Mouse (Mus musculus): ENCODE results near the gene Sp100.

The Sp100 gene

DNA sequence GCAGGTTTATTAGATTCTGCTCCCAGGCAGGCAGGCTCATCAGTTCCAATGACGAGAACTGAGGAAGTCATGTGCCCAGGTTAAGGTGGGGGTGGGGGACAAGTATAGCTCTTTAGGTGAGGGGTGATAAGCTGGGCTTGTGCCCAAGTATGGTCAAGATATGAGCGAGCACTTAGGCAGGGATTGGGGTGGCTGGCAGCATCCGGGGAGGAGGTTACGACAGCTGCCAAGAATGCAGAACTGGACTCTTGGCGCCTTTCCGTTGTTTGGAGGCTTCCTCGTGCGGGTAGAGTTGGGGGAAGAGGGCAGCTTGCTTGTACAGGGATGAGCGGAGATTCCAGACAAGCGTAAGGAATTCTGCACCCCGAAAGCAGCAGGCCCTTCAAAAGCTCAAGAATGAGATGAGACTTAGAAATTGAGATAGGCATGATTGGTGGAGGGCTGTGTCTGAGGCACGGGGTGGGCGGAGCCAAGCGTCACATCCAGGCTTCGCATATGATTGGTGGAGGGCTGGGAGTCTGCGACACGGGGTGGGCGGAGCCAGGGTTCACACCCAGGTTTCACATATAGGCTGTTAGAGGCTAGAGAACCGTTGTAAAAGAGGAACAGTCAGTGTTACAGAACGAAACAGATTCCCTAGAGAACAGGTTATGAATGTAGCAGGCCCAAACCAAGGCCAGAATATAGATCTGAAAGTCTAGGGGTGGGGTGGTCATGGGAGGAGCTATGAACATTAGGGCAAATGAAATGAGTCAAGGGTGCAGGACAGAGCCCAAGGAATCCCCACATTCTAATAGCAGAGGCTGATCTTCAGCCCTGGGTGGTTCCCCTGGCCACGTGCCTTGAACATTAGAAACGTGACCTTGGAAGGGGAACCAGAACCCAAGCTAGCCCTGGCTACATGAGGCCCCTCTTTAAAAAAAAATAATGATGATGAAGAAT, 53.7 kb downstream of the Sp100 start:
- 33% methylated on average over 22 of the region's 22 CpGs for WGBS

DNA sequence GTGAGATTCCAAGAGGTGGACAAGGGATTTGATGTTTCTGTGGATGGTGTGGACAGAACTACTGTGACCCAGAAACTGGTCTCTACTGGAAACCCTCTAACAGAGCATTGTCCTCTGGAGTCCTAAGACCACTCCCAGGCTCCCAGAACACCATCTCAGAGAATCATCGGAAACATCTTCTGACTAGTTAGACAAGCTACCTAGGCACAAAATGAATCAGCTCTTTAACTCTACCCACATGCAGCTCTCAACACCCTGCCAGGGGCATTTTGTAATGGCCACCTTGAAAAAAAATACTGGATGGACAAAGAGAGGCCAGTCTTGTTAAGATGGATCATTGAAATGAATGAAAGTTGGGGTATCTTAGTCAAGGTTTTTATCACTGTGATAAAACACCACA, 55.8 kb downstream of the Sp100 start:
- WGBS: 93% methylated on average over 1 of the region's 1 CpGs

DNA sequence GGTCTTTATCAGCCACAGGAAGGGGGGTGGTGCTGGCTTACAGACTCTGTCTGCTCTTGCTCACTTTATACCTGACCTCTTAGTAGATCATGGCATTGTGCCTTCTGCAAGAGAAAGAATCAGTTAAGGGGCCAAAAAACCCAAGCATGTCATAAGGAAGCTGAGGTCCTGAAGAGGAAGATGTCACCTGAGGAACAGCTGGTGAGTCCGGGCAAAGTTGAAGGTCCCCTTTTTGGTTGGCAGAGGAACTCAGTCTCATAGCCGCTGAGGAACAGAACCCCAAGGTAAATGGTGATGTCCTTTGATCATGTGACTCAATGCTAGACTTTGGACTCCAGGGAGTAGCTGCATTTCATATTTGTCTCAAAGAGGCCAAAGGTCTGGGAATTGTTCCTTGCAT, 57.0 kb downstream of the Sp100 start:
- WGBS: 89% methylated on average over 2 of the region's 2 CpGs

DNA sequence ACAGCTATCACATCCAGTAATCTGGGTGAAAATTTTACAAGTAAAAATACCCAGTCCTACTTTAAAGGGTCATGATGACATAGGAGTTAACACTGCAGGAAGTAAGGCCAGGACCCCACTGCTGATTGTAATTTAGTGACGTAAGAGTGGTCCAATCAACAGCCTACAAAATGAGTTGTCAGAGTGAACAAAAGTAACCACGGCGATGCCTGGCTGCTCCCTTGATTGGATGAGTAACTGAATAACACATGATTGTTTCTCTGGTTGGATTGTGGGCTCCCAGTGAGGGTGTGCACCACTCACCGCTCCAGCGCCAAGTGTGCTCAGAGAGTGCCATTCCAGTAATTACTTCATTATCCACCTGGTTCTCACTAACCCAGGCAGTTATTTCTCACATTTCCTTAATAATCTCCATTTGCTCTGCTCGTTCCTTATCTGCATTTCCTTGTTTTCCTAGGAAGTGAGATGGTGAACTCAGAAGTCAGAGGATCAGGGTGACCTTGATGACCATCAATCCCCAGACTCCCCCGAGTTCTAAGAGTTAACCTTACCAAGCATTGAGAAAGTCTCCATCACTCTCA, 66.7 kb downstream of the Sp100 start:
- 50% methylated on average over 7 of the region's 7 CpGs for WGBS

DNA sequence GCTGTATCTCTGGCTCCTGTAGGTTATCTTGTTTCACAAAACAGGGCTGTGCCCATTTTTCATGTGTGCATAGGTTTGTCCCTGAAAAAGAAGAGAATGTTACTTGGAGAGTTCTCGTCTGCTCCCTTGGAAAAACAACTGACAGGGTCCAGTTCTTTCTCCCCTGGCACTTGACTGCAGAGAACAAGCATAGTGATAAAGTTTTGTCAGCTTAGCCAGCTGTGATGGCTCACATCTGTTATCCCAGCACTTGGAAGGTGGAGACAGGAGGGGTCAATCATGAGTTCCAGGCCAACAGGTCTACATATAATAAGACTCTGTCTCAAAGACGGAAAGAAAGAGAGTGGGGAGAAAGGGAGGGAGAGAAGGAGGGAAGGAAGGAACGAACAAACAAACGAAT, 69.3 kb downstream of the Sp100 start:
- WGBS: 86% methylated on average over 4 of the region's 4 CpGs

DNA sequence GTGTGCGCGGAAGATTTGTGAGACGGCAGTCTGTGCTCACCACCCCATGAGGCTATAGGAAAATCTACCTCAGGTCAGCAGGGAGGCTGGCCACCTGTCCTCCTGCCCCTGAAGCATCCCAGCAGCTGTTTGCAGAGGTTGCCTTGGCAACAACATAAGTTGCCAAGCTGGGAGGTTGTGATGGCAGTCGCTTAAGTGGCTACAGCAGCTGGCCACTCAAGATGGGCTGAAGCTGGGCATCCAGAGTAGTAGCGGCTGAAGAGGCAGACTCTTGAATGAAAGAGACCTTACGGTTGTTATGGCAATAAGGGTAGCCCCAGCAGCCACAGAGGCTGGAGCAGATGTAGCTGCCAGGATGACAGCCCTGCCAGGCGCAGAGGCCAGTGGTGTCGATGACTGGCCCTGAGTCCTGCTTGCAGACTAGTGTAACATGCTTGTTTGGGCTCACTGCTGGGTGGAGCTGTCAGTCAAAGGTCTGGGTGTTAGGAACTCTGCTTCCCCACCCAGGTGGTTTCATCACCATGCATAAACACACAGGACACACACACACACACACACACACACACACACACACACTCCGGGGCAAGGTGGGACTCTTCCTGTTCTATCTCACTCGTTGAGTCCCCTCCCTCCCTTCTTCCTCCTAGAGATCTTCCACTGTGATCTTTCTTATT, 70.6 kb downstream of the Sp100 start:
- 75% methylated on average over 10 of the region's 10 CpGs for WGBS

DNA sequence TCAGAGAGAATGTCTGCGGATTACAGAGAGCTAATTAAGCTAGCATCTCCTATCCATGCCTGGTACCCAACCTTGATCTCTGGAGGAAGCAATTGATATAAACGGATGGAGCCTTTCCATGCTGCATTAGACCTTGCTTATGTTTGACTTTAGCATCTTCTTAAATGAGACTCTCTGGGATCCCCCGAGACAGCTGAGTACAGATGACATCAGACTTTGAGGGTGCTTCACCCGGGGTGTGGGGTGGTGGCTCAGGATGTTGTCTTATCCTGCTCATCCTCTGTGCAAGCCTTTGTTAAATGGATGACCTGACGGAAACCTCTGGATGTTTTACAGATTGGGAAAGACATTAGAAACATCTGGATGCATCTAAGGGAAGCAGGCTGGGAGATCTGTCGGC, 80.7 kb downstream of the Sp100 start:
- 85% methylated on average over 6 of the region's 6 CpGs for WGBS

DNA sequence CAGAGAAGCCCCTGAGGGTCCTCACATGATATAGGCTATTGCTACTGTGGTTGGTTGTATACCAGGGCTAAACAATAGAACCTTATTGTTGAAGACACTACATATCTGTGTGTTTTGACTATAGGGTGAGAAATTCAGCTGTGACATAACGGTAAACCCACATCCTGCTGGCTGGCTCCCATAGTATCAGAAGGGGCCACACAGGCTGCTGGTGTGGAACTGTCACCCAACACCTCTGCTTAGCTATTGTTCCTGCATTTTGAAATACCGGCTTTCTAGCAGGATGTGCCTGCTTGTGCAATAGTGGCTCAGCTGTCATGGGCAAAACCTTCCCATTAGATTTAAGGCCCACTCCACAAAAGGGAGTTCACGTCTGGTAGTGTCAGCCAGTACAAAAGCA, 82.8 kb downstream of the Sp100 start:
- 86% methylated on average over 3 of the region's 3 CpGs for WGBS

DNA sequence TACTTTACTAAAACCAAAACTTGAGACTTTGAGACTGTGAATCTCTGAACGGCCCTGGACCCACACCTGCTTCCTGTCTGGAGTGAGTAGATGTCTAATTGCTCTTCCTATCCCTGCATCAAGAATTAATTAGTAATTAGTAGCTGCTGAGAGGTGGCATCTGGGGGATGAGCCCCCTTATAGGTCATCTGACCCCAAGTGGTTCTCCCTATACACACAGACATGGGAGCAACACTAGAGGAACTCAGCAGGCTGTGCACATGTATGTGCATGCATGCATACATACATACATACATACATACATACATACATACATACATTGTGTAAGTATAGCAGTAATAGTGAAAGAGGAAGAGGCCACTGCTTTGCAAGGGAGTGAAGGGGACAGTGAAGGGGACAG, 84.7 kb downstream of the Sp100 start:
- WGBS: 73% methylated on average over 1 of the region's 1 CpGs

DNA sequence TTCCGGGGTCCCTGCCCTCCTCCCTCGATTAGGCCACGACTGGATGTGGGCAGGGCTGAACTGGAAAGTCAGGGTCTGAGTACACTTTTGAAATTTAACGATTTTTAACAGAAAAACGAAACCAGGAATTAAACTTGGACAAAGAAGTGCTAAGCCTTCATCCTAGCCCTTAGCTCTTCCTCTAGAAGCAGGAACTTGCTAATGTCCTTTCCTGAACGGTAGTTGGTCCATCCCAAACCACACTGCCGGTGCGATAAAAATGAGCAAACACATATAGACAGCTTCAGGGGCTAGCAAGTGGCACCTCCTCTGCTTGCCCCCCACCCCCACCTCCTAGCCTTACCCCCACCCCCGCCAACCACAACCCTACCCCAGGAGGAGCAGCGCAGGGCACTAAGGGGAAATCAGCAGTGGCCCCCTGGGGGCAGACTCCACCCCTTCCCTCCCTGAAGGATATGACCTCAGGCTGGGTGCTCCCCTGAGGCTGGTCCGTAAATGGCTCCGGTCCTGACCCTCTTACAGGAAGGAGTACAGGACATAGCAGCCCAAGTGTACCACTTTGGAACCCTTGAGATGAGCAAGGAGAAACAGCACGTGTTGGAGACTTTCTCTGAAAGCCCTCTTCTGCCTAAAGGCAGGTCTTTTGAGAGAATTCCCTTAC, 85.8 kb downstream of the Sp100 start:
- 67% methylated on average over 13 of the region's 13 CpGs for WGBS

DNA sequence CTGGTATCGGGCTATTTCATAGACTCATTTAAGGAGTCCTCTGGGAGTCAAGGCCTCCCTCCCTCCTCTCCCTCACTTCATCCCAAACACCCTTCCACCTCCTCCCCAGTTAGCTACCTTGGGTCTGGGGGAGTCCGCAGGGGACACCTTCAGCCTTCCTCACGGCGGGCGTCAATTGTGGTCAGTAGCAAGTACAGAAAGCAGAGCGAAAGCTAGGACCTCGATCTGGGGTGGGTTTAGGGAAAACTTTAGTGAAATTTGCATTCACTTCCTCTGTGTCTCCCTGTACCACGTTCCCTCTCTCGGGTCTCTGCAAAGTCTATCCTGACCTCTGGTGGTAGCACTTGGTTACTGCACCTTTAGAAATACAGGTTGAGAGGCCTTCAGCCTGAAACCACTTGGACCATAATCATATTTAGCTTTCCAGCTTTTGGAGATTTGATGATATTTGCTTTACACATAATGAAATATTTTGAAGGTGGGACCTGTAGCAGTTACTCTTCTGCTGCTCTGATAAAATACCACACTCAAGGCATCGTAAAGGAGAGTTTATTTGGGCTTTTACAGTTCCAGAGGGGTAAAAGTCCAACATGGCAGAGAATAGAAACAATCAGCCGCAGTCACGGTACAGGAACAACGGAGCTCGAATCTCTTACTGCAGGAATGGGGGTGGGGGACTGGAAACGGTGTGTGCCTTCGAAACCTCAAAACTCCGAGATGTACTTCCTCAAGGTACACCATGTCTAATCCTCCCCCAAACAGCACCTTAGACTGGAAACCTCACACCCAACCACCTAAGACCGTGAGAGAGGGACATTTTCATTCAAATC, 86.8 kb downstream of the Sp100 start:
- WGBS: 38% methylated on average over 18 of the region's 18 CpGs

DNA sequence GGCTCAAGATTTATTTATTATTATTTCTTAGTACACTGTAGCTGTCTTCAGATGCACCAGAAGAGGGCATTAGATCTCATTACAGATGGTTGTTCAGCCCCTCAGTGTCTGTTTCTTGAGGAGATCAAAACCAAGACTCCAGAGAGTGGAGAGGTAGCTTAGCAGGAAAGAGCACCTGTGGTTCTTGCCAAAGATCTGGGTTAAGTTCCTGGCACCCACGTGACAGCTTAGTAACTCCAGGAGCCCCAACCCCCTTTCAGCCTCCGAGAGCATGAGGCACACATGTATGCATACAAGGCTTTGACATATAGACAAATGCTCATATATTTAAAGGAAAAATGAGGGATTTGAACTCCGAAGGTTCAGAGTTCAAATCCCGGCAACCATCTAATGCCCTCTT, 89.2 kb downstream of the Sp100 start:
- 97% methylated on average over 4 of the region's 4 CpGs for WGBS

DNA sequence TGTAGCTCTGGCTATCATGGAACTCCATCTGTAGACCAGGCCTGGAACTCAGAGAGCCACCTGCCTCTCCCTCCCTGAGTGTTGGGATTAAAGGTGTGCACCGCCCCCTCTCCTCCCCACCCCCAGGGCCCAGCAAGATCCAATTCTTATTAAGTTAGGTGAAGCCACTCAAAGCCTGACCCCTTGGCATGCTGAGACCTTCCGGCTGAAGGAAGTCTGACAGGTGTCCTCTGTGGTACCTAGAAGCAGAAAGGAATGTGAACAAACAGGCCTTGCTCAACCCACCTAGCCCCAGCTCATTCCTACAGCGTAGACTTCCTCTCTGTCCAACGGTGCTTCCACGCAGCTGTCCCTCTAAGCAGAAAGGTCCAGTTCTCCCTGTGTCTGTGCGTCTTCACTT, 91.1 kb downstream of the Sp100 start:
- 91% methylated on average over 6 of the region's 6 CpGs for WGBS

DNA sequence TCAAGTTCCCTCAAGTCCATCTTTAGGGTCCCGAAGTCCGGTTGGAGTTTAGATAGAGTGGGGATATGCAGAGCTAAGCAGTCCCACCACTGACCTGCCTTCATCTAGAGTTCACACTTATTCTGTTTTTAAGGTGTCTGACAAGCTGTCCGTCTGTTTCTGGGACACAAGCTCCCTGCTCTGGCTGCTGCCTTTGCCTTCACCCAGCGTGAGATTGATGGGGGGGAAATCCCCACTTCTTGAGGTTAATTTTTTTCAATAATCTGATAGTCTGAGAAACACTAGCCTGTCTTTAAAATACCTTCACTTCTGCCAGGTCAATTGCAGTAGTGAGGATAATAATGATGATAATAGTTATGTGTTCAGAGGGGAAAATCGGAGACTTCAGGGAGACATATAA, 92.5 kb downstream of the Sp100 start:
- WGBS: 86% methylated on average over 5 of the region's 5 CpGs

DNA sequence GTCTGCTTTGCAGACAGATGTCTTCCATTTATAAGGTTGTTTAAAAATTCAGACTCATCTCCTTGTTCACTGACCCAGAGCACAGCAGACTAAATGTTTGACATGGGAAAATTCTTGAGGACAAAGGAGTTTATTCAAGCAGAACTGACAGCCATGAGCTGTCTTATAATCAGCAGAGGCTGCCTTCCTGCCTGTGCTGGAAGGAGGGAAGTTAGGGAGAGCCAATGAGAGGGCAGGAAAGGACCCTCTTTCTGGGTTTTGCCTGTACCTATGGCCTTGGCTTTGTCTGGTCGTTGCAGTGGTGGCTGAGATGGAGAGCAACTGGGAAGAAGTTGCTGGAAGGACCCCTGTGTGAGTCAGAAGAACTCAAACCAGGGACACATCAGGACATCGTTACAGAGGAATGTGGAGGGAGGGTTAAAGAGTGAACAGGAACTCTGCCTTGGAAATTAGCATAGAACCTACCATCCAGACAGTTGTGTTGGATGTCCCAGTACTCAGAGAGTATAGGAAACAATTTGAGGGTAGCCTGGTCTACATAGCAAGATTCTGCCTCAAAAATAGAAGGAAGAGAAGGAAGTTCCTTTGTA, 93.2 kb downstream of the Sp100 start:
- 36% methylated on average over 2 of the region's 2 CpGs for WGBS

DNA sequence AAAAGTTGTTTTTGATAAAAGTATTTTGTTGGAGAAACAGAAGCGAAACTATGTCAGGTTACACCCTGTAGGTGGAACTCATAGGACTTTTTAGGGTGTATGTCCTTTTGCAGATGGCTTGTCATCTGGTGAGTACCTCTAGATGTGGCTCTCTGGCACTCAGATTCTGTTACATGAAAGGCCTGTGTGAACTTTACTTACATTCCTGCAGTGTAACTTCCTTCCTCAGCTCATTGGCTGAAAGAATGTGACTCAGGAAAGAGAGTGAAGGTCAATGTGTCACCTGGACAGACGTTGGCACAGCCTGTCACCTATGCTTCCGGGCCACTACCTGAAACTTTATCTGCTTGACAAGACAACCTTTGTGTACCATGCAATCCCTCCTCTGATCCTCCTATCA, 94.8 kb downstream of the Sp100 start:
- WGBS: 85% methylated on average over 3 of the region's 3 CpGs

DNA sequence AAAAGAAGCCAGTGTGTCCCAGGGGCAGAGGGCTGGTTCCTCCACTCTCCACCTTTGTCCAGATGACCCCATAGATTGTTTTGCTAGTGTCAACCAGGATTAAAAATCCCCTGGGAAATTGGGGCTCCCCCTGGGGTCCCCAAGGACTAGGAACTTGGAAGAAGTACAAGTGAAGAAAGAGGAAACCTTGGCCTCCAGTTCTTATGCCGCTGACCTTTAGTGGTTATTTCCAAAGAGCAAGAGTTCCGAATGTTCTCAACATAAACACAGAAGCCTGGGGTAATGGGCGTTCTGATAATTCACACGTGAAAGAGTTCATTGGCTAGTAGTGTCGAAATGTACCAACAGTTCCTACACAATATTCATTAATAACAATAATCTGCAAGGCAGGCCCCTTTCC, 96.7 kb downstream of the Sp100 start:
- WGBS: 90% methylated on average over 5 of the region's 5 CpGs

DNA sequence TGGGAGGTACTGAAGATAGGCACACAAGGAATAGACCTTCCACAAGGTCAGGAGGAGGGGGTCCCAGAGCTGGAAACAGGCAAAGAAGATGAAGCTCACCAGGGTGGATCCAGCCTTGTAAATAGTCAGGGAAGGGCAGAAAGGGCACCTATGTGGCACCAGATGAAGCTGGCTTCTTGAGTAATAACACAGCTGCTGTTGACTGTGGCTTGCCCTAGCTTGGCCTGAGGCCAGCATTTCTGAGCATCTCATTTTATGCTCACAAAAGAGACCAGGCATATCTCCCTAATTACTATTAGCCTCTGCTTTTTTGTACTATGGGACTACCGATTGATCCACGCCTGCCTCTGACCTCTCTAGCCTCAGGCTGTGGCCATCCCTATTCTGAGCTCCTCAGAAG, 100.0 kb downstream of the Sp100 start:
- WGBS: 79% methylated on average over 2 of the region's 2 CpGs

DNA sequence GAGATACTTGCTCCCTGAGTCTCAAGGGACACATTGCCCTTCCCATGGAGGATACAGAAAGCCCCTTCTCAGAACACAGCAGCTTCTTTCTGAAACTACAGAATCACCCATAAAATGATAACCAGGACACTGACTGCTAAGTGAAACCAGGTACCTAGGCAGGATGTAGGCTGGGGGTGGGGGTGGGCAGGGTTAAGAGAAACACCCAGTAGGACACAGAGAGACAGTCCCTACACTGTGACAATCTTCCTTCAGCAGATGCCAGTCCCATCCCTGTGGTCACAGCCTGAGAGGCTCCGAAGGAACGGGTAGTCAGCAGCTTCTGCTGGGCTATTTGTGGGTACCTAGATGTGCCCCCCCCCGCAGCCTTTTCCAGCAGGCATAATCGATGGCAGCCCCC, 100.9 kb downstream of the Sp100 start:
- 83% methylated on average over 4 of the region's 4 CpGs for WGBS

DNA sequence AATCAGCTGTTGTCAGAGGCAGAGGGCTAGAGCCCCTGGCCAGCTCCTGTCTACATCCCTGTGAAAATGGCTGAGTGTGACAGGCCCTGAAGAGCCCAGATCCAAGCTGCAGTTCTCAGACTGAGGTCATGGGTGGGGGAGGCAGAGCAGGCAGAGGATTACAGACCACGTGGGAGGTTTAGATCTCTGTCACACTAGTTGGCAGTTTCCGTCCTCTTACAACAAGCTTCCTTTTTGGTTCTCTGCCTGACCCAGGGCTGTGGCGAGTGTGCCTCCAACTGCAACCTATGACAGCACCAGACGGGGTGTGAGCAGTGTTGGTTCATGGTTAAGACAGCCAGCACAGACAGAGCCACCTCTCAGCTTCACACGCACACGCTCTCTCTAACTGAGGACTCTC, 101.7 kb downstream of the Sp100 start:
- 42% methylated on average over 6 of the region's 6 CpGs for WGBS

Measured in cerebral cortex, adult 2 months (tissue).